Comparison of ENCODE assay signal across 23 mouse cellular contexts in genomic region chr19:6136397-6136796, GRCm38 (mm10). TPM values are rescaled to one million over a fixed set of nuclear protein-coding genes. Genes with fewer than 3 reads are reported as not detected.
DNase-seq lines count a peak whose midpoint lies in the region; ATAC-seq and TF ChIP-seq lines count a peak whose summit lies in the region.
"Had no signal": no experiment of that assay in that cellular context is flagged by ENCODE, and none has a peak within 500 bp of the region (broad histone marks: within the 10 kb centered on the region; RNA-seq: fewer than 3 reads in every experiment).

No protein-coding gene starts in this region.

- 76% methylated on average over 3 of the region's 3 CpGs for WGBS in liver, embryonic 15.5 days (ENCODE audit: insufficient replicate concordance)
- WGBS in liver, embryonic 11.5 days, result 86% methylated on average over 3 of the region's 3 CpGs

- no peak for ATAC-seq in liver, embryonic 15.5 days (ENCODE audit: insufficient read depth)
- no peak for ATAC-seq in liver, embryonic 11.5 days (replicated peaks; ENCODE audit: low FRiP score)
- ATAC-seq: forebrain, embryonic 14.5 days; midbrain, embryonic 15.5 days had no signal

- no peaks in the 10 kb centered on the region for H3K79me2 ChIP-seq in myocyte (ENCODE audit: control insufficient read depth, insufficient read depth)

- H3K4me3 ChIP-seq in liver, embryonic 15.5 days (replicated peaks), result no peak overlapping the region
- H3K4me3 ChIP-seq in liver, embryonic 11.5 days (ENCODE audit: low read depth, low read length), result no peak overlapping the region
- no peak overlapping the region for H3K4me3 ChIP-seq in myocyte
- H3K4me3 ChIP-seq: embryonic facial prominence, embryonic 12.5 days; heart, adult 2 months; heart, embryonic 13.5 days; hindbrain, embryonic 12.5 days; liver, embryonic 13.5 days; midbrain, embryonic 15.5 days had no signal

- intact Hi-C loops in gastrocnemius, postnatal 36 days (cut with DNase I), result loop anchor here (5.0 kb wide), 1 partner anchor 171 kb away; the partner anchor contains the start of gene Cdc42bpg

- H3K9ac ChIP-seq in liver, embryonic 15.5 days, result no peak overlapping the region
- no peak overlapping the region for H3K9ac ChIP-seq in liver, embryonic 11.5 days (ENCODE audit: low read depth, low read length)
- H3K9ac ChIP-seq: embryonic facial prominence, embryonic 12.5 days; heart, embryonic 13.5 days; hindbrain, embryonic 12.5 days; liver, embryonic 13.5 days; midbrain, embryonic 15.5 days had no signal

- no peak overlapping the region for H3K4me2 ChIP-seq in liver, embryonic 15.5 days
- no peak overlapping the region for H3K4me2 ChIP-seq in liver, embryonic 11.5 days
- peak overlapping the region; percentile 27 for H3K4me2 ChIP-seq in myocyte (ENCODE audit: low read depth)
- H3K4me2 ChIP-seq: embryonic facial prominence, embryonic 12.5 days; heart, embryonic 13.5 days; hindbrain, embryonic 12.5 days; liver, embryonic 13.5 days; midbrain, embryonic 15.5 days had no signal

- no peak for TF ChIP-seq POLR2A in myocyte (IDR thresholded peaks at IDR 0.05; ENCODE audit: insufficient read length, low read depth)

- H3K4me1 ChIP-seq in liver, embryonic 15.5 days (replicated peaks), result peaks cover 55% of the 10 kb centered on the region
- peaks cover 26% of the 10 kb centered on the region for H3K4me1 ChIP-seq in liver, embryonic 11.5 days (replicated peaks; ENCODE audit: control insufficient read depth, insufficient read depth, low read length)

- DNase-seq in liver, embryonic 11.5 days (ENCODE audit: low spot score), result no peak
- DNase-seq in 3T3-L1 (ENCODE audit: low read depth, low spot score) (peak; percentile 97), NIH3T3 (ENCODE audit: low read depth) (peak; percentile 83)
- no peak for DNase-seq in gastrocnemius, postnatal 36 days
- no peak for DNase-seq in frontal cortex, postnatal 25 days (ENCODE audit: low spot score in 2 of 2)
- DNase-seq: cerebellum, adult 11 months; cerebellum, adult 9-11 months; gastrocnemius, postnatal 14 days; heart, adult 2 months; heart, postnatal 14 days; kidney, adult 11 months; layer of hippocampus, adult 9-11 months; liver, embryonic 13.5 days; lung, postnatal 4 days had no signal

- H3K27ac ChIP-seq in liver, embryonic 15.5 days (replicated peaks), result peak overlapping the region; percentile 51
- no peak overlapping the region for H3K27ac ChIP-seq in liver, embryonic 11.5 days (ENCODE audit: low read depth, low read length)
- H3K27ac ChIP-seq: embryonic facial prominence, embryonic 12.5 days; heart, adult 2 months; heart, embryonic 13.5 days; hindbrain, embryonic 12.5 days; midbrain, embryonic 15.5 days had no signal

- no peaks in the 10 kb centered on the region for H3K9me3 ChIP-seq in liver, embryonic 15.5 days (replicated peaks)
- H3K9me3 ChIP-seq in liver, embryonic 11.5 days (ENCODE audit: control insufficient read depth, low read length), result no peaks in the 10 kb centered on the region
- H3K9me3 ChIP-seq: embryonic facial prominence, embryonic 12.5 days; heart, embryonic 13.5 days; hindbrain, embryonic 12.5 days; liver, embryonic 13.5 days; midbrain, embryonic 15.5 days had no signal

- H3K27me3 ChIP-seq in liver, embryonic 15.5 days, result no peaks in the 10 kb centered on the region
- H3K27me3 ChIP-seq in liver, embryonic 11.5 days (replicated peaks; ENCODE audit: control insufficient read depth, insufficient read depth, low read length), result no peaks in the 10 kb centered on the region
- H3K27me3 ChIP-seq in myocyte (ENCODE audit: control insufficient read depth, insufficient read depth, insufficient read length), result no peaks in the 10 kb centered on the region
- H3K27me3 ChIP-seq: embryonic facial prominence, embryonic 12.5 days; heart, embryonic 13.5 days; hindbrain, embryonic 12.5 days; liver, embryonic 13.5 days; midbrain, embryonic 15.5 days had no signal

- 0 out of 2 replicates have a peak, but pooled peaks cover 8% of the 10 kb centered on the region for H3K36me3 ChIP-seq in liver, embryonic 15.5 days (replicated peaks)
- peaks cover 6% of the 10 kb centered on the region; the same call in 1 of the 2 replicates for H3K36me3 ChIP-seq in liver, embryonic 11.5 days (ENCODE audit: control insufficient read depth, insufficient read depth, low read length)
- peaks cover 4% of the 10 kb centered on the region for H3K36me3 ChIP-seq in myocyte (ENCODE audit: control insufficient read depth, insufficient read depth)

- no peak overlapping the region for H3ac ChIP-seq in myocyte (ENCODE audit: control insufficient read depth, insufficient read length)

TF ChIP-seq in myocyte, 11 proteins besides CTCF, POLR2A, EP300 and RAD21:
- no peak for TF ChIP-seq MYOG (IDR thresholded peaks at IDR 0.05; ENCODE audit: control insufficient read depth in 1 of 3, insufficient read depth in 1 of 3, insufficient read length in 2 of 3, low read depth in 2 of 3)
- peak in 1 of 3 experiments; percentile 6 for TF ChIP-seq MYOD1 (IDR thresholded peaks at IDR 0.05; ENCODE audit: control insufficient read depth in 1 of 3, insufficient read length in 2 of 3, low read depth in 2 of 3)

RNA-seq across cellular contexts. Expression of gene Batf2, which starts 4.4 kb away (rescaled TPM):
- 0.17 and 0.44 TPM in 2 replicates for polyA plus RNA-seq in liver, embryonic 15.5 days (2015; fragmentation: Nextera tagmentation; extraction: Ambion mirVana)
- 0.15 TPM in 1 of 2 replicates, not detected in the other for polyA plus RNA-seq in liver, embryonic 11.5 days (2014; fragmentation: Nextera tagmentation; extraction: Ambion mirVana)
- 0.05 TPM for polyA plus RNA-seq in myocyte (2012; fragmentation: generic; extraction: Trizol)
- under 1 TPM; 0.17 to 0.26 TPM for total RNA-seq in gastrocnemius, postnatal 36 days (2021)
- polyA plus RNA-seq: embryonic facial prominence, embryonic 12.5 days; forebrain, embryonic 14.5 days; heart, embryonic 13.5 days; midbrain, embryonic 15.5 days had no signal

RNA-seq across cellular contexts. Expression of gene Arl2, which starts 5.0 kb away (rescaled TPM):
- 26.0 and 28.8 TPM in 2 replicates for polyA plus RNA-seq in liver, embryonic 15.5 days (2015; fragmentation: Nextera tagmentation; extraction: Ambion mirVana)
- polyA plus RNA-seq in liver, embryonic 11.5 days (2014; fragmentation: Nextera tagmentation; extraction: Ambion mirVana), result 70.6 and 73.4 TPM in 2 replicates
- polyA plus RNA-seq in myocyte (2012; fragmentation: generic; extraction: Trizol), result 110 TPM
- total RNA-seq in gastrocnemius, postnatal 36 days (2021), result 10 to 100 TPM; 51.8 to 62.6 TPM

RNA-seq across cellular contexts. Expression of gene Snx15, which starts 8.3 kb away (rescaled TPM):
- 58.5 and 66.0 TPM in 2 replicates for polyA plus RNA-seq in liver, embryonic 15.5 days (2015; fragmentation: Nextera tagmentation; extraction: Ambion mirVana)
- 34.6 and 35.1 TPM in 2 replicates for polyA plus RNA-seq in liver, embryonic 11.5 days (2014; fragmentation: Nextera tagmentation; extraction: Ambion mirVana)
- polyA plus RNA-seq in myocyte (2012; fragmentation: generic; extraction: Trizol), result 18.5 TPM
- 10 to 100 TPM in 1 of 2 experiments, 1 to 10 TPM in 1; 8.6 to 10.6 TPM for total RNA-seq in gastrocnemius, postnatal 36 days (2021)

RNA-seq across cellular contexts. Expression of gene Sac3d1, which starts 17.9 kb away (rescaled TPM):
- 23.2 and 24.0 TPM in 2 replicates for polyA plus RNA-seq in liver, embryonic 15.5 days (2015; fragmentation: Nextera tagmentation; extraction: Ambion mirVana)
- 56.1 and 60.8 TPM in 2 replicates for polyA plus RNA-seq in liver, embryonic 11.5 days (2014; fragmentation: Nextera tagmentation; extraction: Ambion mirVana)
- polyA plus RNA-seq in myocyte (2012; fragmentation: generic; extraction: Trizol), result 27.5 TPM
- total RNA-seq in gastrocnemius, postnatal 36 days (2021), result 1 to 10 TPM; 8.7 to 9.8 TPM

RNA-seq across cellular contexts. Expression of gene Naaladl1, which starts 30.8 kb away (rescaled TPM):
- polyA plus RNA-seq in liver, embryonic 15.5 days (2015; fragmentation: Nextera tagmentation; extraction: Ambion mirVana), result 3.5 and 3.7 TPM in 2 replicates
- 2.0 and 2.4 TPM in 2 replicates for polyA plus RNA-seq in liver, embryonic 11.5 days (2014; fragmentation: Nextera tagmentation; extraction: Ambion mirVana)
- 0.11 TPM for polyA plus RNA-seq in myocyte (2012; fragmentation: generic; extraction: Trizol)
- total RNA-seq in gastrocnemius, postnatal 36 days (2021), result not detected
- total RNA-seq: adrenal gland, adult 18-20 months; common myeloid progenitor, adult 5-6 weeks; gastrocnemius, postnatal 14 days; heart, adult 2 months; heart, postnatal 14 days had no signal
- polyA plus RNA-seq: heart, adult 2 months had no signal

Comparison
In these comparisons a context has a peak if more than half of its experiments do, and no peak if none do; other contexts are left out.
1. DNase-seq: peak in 3T3-L1 (single experiment) and NIH3T3 (single experiment); none in liver, embryonic 11.5 days (single experiment), gastrocnemius, postnatal 36 days (0 of 2) and frontal cortex, postnatal 25 days (0 of 2).